Mouse (Mus musculus): ENCODE measurements at regions not wholly inside any gene's neighbourhood (a gene's known extent, or its start where the extent isn't known, plus 50 kb on each side); places are given as distances from the start of the nearest gene placed in this dataset.

- no peak for DNase-seq (ENCODE audit: low spot score in 2 of 2)
Measured at GRCm38 (mm10) chr14:102013238-102013637, 283.5 kb downstream of the Lmo7 start.

GRCm38 (mm10) chr14:101997535-101997934 lies 267.8 kb downstream of the Lmo7 start:
- no peak for DNase-seq (ENCODE audit: low spot score in 2 of 2)

GRCm38 (mm10) chr14:101984401-101984800 lies 254.6 kb downstream of the Lmo7 start:
- no peak for DNase-seq (ENCODE audit: low spot score in 2 of 2)

Measured in spleen, postnatal 4 days (tissue).